Mouse (Mus musculus): ENCODE measurements around the gene Ubap1.

DNA sequence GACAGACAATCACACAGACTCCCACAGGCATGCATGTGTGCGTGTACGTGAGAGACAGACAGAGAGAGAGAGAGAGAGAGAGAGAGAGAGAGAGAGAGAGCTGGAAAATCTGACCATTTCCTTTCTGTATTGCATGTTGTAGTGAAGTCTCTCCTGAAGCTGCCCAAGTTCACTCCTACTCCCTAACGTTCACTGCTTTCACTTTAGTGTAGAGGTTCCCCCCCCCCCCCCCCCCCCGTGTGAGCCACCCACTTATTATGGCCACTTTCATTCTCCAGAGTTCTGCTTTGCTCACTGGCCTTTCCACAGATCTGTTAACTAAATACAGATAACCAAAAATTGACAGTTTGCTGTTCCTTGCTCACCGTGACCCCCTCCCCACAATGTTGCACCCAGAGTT is 957 bp upstream of the Ubap1 start:
- TF ChIP-seq CTCF (IDR thresholded peaks at IDR 0.05; ENCODE audit: borderline replicate concordance, insufficient read depth, low read depth, low read length) (no peak), POLR2A (IDR thresholded peaks at IDR 0.05; ENCODE audit: borderline replicate concordance, insufficient read depth, low read length) (no peak)

Data from cerebellum, adult 2 months (tissue).